Mouse (Mus musculus): ENCODE results near the gene Tgfb3. TPM values are rescaled to one million over a fixed set of nuclear protein-coding genes. Genes with fewer than 3 reads are reported as not detected.

Tgfb3 gene
- polyA plus RNA-seq, 1 experiment from 2014 or later: 19.9 TPM

GRCm38 (mm10) chr12:86077736-86078135 is 1.1 kb downstream of the Tgfb3 start:
- peaks cover 26% of the 10 kb centered on the region; the same call in 1 of the 2 replicates for H3K27me3 ChIP-seq
- ATAC-seq (ENCODE audit: low FRiP score): no peak
- peak overlapping the region; percentile 71 for H3K4me2 ChIP-seq (replicated peaks)
- H3K4me3 ChIP-seq: peak overlapping the region; percentile 47
- peak overlapping the region; percentile 60; the same call in 1 of the 2 replicates for H3K27ac ChIP-seq
- WGBS: 21% methylated on average over 11 of the region's 11 CpGs
- H3K4me1 ChIP-seq: peaks cover 29% of the 10 kb centered on the region
- H3K36me3 ChIP-seq: no peaks in the 10 kb centered on the region
- H3K9me3 ChIP-seq (replicated peaks): no peaks in the 10 kb centered on the region
- peak overlapping the region; percentile 66 for H3K9ac ChIP-seq

DNA sequence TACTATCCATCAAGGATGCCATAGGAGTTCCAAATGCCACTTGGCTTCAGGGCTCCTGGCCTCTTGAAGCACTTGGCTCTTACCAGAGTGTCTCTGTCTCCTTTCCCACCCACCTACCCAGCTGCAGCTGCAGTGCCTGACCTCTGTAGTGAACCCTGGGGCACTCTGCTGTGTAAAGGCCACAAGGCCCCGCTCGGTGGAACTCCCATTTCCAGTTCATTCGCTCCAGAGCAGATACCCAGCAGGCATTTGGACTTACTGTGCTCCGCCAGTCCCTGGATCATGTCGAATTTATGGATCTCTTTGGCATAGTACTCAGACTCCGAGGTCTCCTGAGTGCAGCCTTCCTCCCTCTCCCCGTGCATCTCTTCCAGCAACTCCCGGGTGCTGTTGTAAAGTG is 1.5 kb downstream of the Tgfb3 start:
- H3K9ac ChIP-seq: peak overlapping the region; percentile 66
- WGBS: 18% methylated on average over 8 of the region's 8 CpGs
- H3K27me3 ChIP-seq: peaks cover 26% of the 10 kb centered on the region; the same call in 1 of the 2 replicates
- peaks cover 29% of the 10 kb centered on the region for H3K4me1 ChIP-seq
- no peaks in the 10 kb centered on the region for H3K36me3 ChIP-seq
- H3K27ac ChIP-seq: no peak overlapping the region
- peak overlapping the region; percentile 71 for H3K4me2 ChIP-seq (replicated peaks)
- peak overlapping the region; percentile 47 for H3K4me3 ChIP-seq
- H3K9me3 ChIP-seq (replicated peaks): no peaks in the 10 kb centered on the region
- no peak for ATAC-seq (ENCODE audit: low FRiP score)

DNA sequence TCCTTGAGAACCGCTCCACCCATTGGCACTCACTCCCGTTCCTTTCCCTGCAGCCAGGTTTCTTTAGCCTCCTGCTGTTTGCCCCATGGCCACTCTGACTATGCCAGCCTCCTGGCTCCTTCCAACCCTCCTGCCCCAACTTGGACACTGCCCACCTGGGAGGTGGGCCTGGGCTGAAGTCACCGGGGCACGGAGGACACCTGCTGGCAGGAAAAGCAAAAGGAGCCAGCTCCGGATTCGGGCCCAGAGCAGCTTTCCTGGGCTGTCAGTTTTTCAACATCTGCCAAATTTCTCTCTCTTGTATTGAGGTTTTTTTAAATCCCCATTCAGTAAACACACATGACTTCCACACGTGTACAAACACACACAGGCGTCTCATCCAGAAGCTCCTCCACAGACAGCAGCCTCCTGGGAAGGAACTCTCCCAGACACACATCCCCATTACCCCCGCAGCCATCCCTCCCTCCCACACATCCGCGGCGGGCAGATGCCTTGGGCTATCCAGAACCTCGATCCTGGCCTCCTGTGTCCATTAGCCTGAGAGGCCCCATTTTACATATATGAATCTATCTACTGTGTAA is 2.4 kb downstream of the Tgfb3 start:
- Histone ChIP-seq H3K9me3 (replicated peaks) (0 out of 2 replicates have a peak, but pooled peaks cover 3% of the 10 kb centered on the region), H3K27ac (no peak overlapping the region), H3K9ac (no peak overlapping the region), H3K27me3 (peaks cover 26% of the 10 kb centered on the region; the same call in 1 of the 2 replicates), H3K4me2 (replicated peaks) (peak overlapping the region; percentile 71), H3K4me1 (peaks cover 27% of the 10 kb centered on the region), H3K36me3 (no peaks in the 10 kb centered on the region), H3K4me3 (peak overlapping the region; percentile 47)
- 6% methylated on average over 13 of the region's 13 CpGs for WGBS
- no peak for ATAC-seq (ENCODE audit: low FRiP score)

DNA sequence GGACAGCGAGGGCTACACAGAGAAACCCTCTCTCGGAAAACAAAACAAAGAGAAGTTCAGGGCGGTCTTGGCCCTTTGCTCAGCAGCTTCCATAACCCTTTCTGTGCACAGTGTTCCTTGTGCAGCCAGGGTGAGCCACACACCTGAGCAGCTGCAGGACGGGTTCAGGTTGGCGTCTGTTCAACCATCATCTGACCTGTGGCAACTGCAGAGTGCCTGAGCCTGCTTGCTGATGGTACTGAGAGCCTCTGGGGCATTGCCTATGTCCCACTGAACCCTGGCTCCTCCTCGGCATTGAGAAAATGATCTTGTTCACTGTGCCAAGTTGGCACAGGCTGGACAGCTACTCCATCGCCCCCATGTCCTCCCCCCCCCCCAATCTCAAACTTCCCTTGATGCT is 3.5 kb downstream of the Tgfb3 start:
- H3K36me3 ChIP-seq: no peaks in the 10 kb centered on the region
- 0 out of 2 replicates have a peak, but pooled peaks cover 3% of the 10 kb centered on the region for H3K9me3 ChIP-seq (replicated peaks)
- 94% methylated on average over 7 of the region's 7 CpGs for WGBS
- no peak overlapping the region for H3K9ac ChIP-seq
- no peak overlapping the region for H3K27ac ChIP-seq
- H3K27me3 ChIP-seq: peaks cover 18% of the 10 kb centered on the region; the same call in 1 of the 2 replicates
- H3K4me2 ChIP-seq (replicated peaks): peak overlapping the region; percentile 71
- H3K4me1 ChIP-seq: peaks cover 27% of the 10 kb centered on the region
- ATAC-seq (ENCODE audit: low FRiP score): no peak
- H3K4me3 ChIP-seq: no peak overlapping the region

DNA sequence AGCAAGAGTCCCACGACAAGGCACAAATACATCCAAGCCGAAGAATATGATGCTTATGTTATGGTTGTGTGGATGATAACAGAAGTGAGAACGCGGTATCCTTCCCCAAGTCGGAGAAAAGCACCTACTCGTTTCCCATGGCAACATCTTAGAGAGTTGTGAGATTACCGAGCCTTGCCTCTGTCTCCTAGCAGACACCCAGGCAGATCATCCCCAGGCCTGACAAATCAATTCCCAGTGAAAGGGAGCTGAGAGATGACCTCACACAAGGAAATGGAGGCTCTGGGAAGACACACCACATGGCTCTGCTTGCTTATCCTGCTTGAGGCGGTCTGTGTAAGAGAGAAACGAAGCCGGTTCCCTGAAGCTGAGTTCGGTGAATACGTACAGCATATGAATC is 4.2 kb downstream of the Tgfb3 start:
- 85% methylated on average over 12 of the region's 12 CpGs for WGBS
- peaks cover 13% of the 10 kb centered on the region; the same call in 1 of the 2 replicates for H3K27me3 ChIP-seq
- H3K4me1 ChIP-seq: peaks cover 27% of the 10 kb centered on the region
- no peaks in the 10 kb centered on the region for H3K36me3 ChIP-seq
- H3K4me2 ChIP-seq (replicated peaks): no peak overlapping the region
- H3K4me3 ChIP-seq: no peak overlapping the region
- H3K9ac ChIP-seq: no peak overlapping the region
- 0 out of 2 replicates have a peak, but pooled peaks cover 3% of the 10 kb centered on the region for H3K9me3 ChIP-seq (replicated peaks)
- ATAC-seq (ENCODE audit: low FRiP score): no peak
- no peak overlapping the region for H3K27ac ChIP-seq

DNA sequence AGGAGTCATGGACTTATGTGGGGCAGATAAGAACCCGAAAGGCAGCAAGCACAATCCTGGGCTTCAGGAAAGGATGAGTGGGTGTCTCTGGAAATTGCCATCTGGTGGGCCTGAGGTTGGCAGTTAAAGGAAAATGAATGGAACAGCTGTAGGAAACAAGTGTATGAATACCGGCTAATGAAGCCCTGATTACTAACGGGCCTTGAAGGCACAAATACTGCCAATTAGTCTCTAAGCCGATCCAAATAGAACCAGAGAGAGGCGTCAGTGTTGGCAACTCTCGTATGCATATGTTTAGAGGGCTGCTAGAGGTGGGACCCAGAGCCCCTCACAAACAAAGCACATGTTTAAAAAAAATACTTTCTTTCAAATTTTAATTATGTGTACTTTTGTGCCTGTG is 7.4 kb downstream of the Tgfb3 start:
- Histone ChIP-seq H3K4me1 (peaks cover 10% of the 10 kb centered on the region), H3K4me2 (replicated peaks) (no peak overlapping the region), H3K9me3 (replicated peaks) (0 out of 2 replicates have a peak, but pooled peaks cover 3% of the 10 kb centered on the region), H3K27me3 (0 out of 2 replicates have a peak, but pooled peaks cover 6% of the 10 kb centered on the region), H3K9ac (no peak overlapping the region), H3K36me3 (no peaks in the 10 kb centered on the region), H3K27ac (no peak overlapping the region), H3K4me3 (no peak overlapping the region)
- ATAC-seq (ENCODE audit: low FRiP score): no peak
- WGBS: 86% methylated on average over 6 of the region's 6 CpGs

DNA sequence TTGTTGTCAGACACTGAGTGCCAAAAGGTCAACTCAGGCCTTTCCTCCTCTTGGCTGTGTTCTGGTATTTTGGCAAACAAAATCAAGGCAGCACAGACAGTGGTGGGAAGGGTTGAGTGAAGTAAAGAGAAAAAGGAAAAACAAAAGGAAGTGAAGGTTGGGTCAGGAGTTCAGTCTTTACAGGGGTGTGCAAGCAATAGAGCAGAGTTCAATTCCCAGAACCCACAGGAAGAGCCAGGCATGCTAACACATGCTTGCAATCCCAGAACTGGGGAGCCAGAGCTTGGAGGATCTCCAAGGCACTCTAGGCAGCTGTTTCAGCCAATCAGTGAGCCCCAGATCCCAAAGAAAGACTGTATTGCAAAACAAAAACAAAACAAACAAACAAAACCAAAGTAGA is 14.0 kb downstream of the Tgfb3 start:
- Histone ChIP-seq H3K4me2 (replicated peaks) (no peak overlapping the region), H3K36me3 (0 out of 2 replicates have a peak, but pooled peaks cover 10% of the 10 kb centered on the region), H3K27ac (no peak overlapping the region), H3K27me3 (no peaks in the 10 kb centered on the region), H3K4me3 (no peak overlapping the region), H3K4me1 (no peaks in the 10 kb centered on the region), H3K9me3 (replicated peaks) (no peaks in the 10 kb centered on the region), H3K9ac (no peak overlapping the region)
- ATAC-seq (ENCODE audit: low FRiP score): no peak

DNA sequence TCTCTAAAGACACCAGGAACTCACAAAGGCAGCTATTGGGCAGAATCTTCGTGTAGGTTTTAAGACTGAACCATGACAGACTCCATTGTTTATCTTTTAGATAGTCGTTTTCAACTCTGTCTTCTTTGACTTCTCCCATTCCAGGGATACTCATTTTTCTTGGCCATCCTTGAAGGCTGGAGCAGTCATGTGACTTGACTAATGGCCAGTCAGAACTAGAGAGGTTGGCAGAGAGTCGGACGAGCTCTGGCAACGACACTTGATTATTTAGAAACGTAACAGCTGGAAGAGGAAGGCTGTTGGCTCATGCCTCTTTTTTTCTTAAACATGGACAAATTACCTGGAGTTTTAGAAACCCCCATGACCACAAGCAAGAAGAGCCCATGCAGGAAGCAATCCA is 19.5 kb downstream of the Tgfb3 start:
- ATAC-seq (ENCODE audit: low FRiP score): no peak
- Histone ChIP-seq H3K36me3 (0 out of 2 replicates have a peak, but pooled peaks cover 17% of the 10 kb centered on the region), H3K9me3 (replicated peaks) (no peaks in the 10 kb centered on the region), H3K4me2 (replicated peaks) (no peak overlapping the region), H3K27me3 (no peaks in the 10 kb centered on the region), H3K4me3 (no peak overlapping the region), H3K4me1 (no peaks in the 10 kb centered on the region), H3K9ac (no peak overlapping the region), H3K27ac (no peak overlapping the region)
- WGBS: 89% methylated on average over 6 of the region's 6 CpGs

GRCm38 (mm10) chr12:86057516-86057915 is 21.3 kb downstream of the Tgfb3 start:
- H3K4me2 ChIP-seq (replicated peaks): no peak overlapping the region
- no peaks in the 10 kb centered on the region for H3K4me1 ChIP-seq
- no peak overlapping the region for H3K4me3 ChIP-seq
- no peak overlapping the region for H3K27ac ChIP-seq
- no peak overlapping the region for H3K9ac ChIP-seq
- H3K36me3 ChIP-seq: 0 out of 2 replicates have a peak, but pooled peaks cover 17% of the 10 kb centered on the region
- no peaks in the 10 kb centered on the region for H3K27me3 ChIP-seq
- no peaks in the 10 kb centered on the region for H3K9me3 ChIP-seq (replicated peaks)
- ATAC-seq (ENCODE audit: low FRiP score): no peak
- 86% methylated on average over 8 of the region's 8 CpGs for WGBS

DNA sequence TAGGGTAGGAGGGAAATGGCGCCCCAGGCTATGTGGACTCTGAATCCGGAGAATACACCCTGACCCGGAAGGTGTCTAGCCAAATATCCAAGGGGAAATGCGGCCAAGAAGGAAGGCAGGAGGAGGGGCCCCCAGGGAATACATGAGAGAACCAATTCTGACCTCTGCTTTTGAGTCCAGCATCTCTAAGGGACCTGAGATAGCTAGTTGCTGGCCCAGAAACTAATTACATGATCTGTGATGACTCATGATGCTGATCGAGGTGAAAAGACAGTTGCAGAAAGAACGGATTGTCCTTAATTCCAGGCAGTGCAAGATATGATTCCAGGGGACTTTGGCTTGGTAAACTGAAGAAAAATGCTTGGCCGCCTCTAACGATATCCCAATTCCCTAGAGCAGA is 21.9 kb downstream of the Tgfb3 start:
- no peak overlapping the region for H3K4me3 ChIP-seq
- no peaks in the 10 kb centered on the region for H3K9me3 ChIP-seq (replicated peaks)
- H3K4me1 ChIP-seq: no peaks in the 10 kb centered on the region
- ATAC-seq (ENCODE audit: low FRiP score): no peak
- H3K27ac ChIP-seq: no peak overlapping the region
- H3K36me3 ChIP-seq: 0 out of 2 replicates have a peak, but pooled peaks cover 12% of the 10 kb centered on the region
- H3K27me3 ChIP-seq: no peaks in the 10 kb centered on the region
- no peak overlapping the region for H3K9ac ChIP-seq
- no peak overlapping the region for H3K4me2 ChIP-seq (replicated peaks)
- 87% methylated on average over 8 of the region's 8 CpGs for WGBS

GRCm38 (mm10) chr12:86055306-86055705 is 23.5 kb downstream of the Tgfb3 start:
- WGBS: 95% methylated on average over 2 of the region's 2 CpGs
- Histone ChIP-seq H3K9me3 (replicated peaks) (no peaks in the 10 kb centered on the region), H3K4me1 (no peaks in the 10 kb centered on the region), H3K9ac (no peak overlapping the region), H3K27ac (no peak overlapping the region), H3K36me3 (0 out of 2 replicates have a peak, but pooled peaks cover 7% of the 10 kb centered on the region), H3K4me3 (no peak overlapping the region), H3K4me2 (replicated peaks) (no peak overlapping the region), H3K27me3 (no peaks in the 10 kb centered on the region)
- ATAC-seq (ENCODE audit: low FRiP score): no peak

DNA sequence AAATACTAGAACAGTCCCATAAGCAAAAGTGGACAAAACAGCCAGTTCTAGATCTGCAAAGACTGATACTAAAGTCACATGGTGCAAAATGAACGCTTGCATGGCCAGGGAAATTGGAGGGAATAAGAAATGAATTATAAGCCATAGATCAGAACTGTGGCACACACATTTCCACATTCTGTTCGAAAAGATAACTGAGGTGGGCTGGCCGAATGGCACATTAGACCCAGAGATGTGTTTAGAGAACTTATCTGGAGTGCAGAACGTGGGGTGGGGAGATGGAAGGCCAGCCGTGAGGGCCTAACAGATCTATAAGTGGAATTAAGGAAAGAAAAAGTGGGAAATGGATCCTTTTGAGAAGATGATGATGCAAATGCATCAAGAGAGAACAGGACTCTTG is 27.4 kb downstream of the Tgfb3 start:
- Histone ChIP-seq H3K4me2 (replicated peaks) (no peak overlapping the region), H3K27ac (no peak overlapping the region), H3K9me3 (replicated peaks) (no peaks in the 10 kb centered on the region), H3K36me3 (0 out of 2 replicates have a peak, but pooled peaks cover 6% of the 10 kb centered on the region), H3K4me3 (no peak overlapping the region), H3K4me1 (0 out of 2 replicates have a peak, but pooled peaks cover 6% of the 10 kb centered on the region), H3K9ac (no peak overlapping the region), H3K27me3 (no peaks in the 10 kb centered on the region)
- WGBS: 94% methylated on average over 5 of the region's 5 CpGs
- ATAC-seq (ENCODE audit: low FRiP score): no peak

GRCm38 (mm10) chr12:86049813-86050212 is 29.0 kb downstream of the Tgfb3 start:
- H3K4me1 ChIP-seq: 0 out of 2 replicates have a peak, but pooled peaks cover 6% of the 10 kb centered on the region
- H3K27me3 ChIP-seq: no peaks in the 10 kb centered on the region
- no peak overlapping the region for H3K4me3 ChIP-seq
- no peak overlapping the region for H3K9ac ChIP-seq
- no peaks in the 10 kb centered on the region for H3K36me3 ChIP-seq
- WGBS: 80% methylated on average over 6 of the region's 6 CpGs
- H3K4me2 ChIP-seq (replicated peaks): no peak overlapping the region
- ATAC-seq (ENCODE audit: low FRiP score): no peak
- no peak overlapping the region for H3K27ac ChIP-seq
- H3K9me3 ChIP-seq (replicated peaks): no peaks in the 10 kb centered on the region
